Mouse (Mus musculus) testis, adult 2 months (tissue): Measurements from ENCODE around the gene Dhrs9.

Experiments used
- CTCF ChIP-seq: fragments of 200-500 bp; IDR thresholded peaks from 2 replicates; pipeline ENCODE4 v1.5.1; 2012; ENCODE audit warnings: low read depth, mild to moderate bottlenecking, inconsistent platforms, low read length, moderate library complexity; ENCODE audit not compliant: control insufficient read depth, insufficient read depth, insufficient replicate concordance
- POLR2A ChIP-seq: fragments of 200-500 bp; IDR thresholded peaks from 2 replicates; pipeline ENCODE4 v1.6.1; 2012; ENCODE audit warnings: low read depth, mild to moderate bottlenecking, inconsistent platforms, low read length, moderate library complexity; ENCODE audit not compliant: control insufficient read depth

GRCm38 (mm10) chr2:69405692-69406091, 25.4 kb downstream of the Dhrs9 start:
- TF ChIP-seq POLR2A (no peak), CTCF (no peak)
